11 mouse cellular contexts compared by ENCODE assay signal in the genomic region with DNA sequence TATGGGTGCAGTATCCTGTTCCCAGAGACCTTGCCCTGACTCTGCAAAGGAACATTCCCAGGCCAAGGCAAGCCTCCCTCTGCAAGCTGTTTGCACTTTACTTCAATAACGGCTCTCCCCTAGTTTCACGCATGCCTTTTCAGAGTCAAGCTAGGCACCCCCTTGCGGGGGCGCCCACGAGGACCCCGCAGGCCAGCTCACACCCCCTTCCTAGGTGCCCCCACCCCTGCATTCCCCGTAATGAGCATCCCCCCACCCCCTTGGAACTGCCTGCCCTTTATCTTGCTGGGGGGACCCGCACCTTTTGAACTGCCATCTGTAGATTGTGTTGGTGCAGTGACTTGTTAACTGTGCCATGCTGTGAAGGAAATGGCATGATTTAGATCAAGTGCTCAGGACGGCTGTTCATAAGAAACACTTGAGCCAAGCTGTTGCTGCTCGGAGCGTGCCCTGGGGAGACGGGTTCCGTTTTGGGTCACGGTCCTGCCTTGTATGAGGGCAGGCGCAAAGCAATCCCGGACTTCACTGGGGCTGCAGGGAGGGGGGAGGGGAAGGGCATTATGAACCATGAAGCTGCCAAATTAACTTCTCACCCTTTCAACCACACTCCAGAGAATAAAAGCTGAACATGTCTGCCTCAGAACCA.
DNase-seq lines count a peak whose midpoint lies in the region; ATAC-seq lines count a peak whose summit lies in the region.
"Had no signal": no experiment of that assay in that cellular context is flagged by ENCODE, and none has a peak within 500 bp of the region (broad histone marks: within the 10 kb centered on the region; RNA-seq: fewer than 3 reads in every experiment).

No protein-coding gene starts in this region.

- no peaks in the 10 kb centered on the region for H3K36me3 ChIP-seq in forebrain, embryonic 15.5 days
- H3K36me3 ChIP-seq in lung, embryonic 16.5 days (ENCODE audit: control insufficient read depth, insufficient read depth, low read length): no peaks in the 10 kb centered on the region

- peaks cover 12% of the 10 kb centered on the region for H3K4me1 ChIP-seq in forebrain, embryonic 15.5 days
- H3K4me1 ChIP-seq in lung, embryonic 16.5 days (replicated peaks; ENCODE audit: control insufficient read depth, insufficient read depth, low read length): peaks cover 15% of the 10 kb centered on the region

- H3K4me2 ChIP-seq in forebrain, embryonic 15.5 days (replicated peaks): peak overlapping the region; percentile 36
- H3K4me2 ChIP-seq in lung, embryonic 16.5 days (ENCODE audit: low read depth, low read length): peak overlapping the region; percentile 48

- ATAC-seq in forebrain, embryonic 15.5 days (replicated peaks): peak; percentile 76
- 0 out of 2 replicates have a peak, but pooled peaks have one; percentile 43 for ATAC-seq in lung, embryonic 16.5 days (ENCODE audit: low read depth)
- ATAC-seq in megakaryocyte progenitor cell, adult 5-6 weeks (replicated peaks; ENCODE audit: poor library complexity): no peak
- ATAC-seq in inflammation-experienced regulatory T-cells, adult 6 months: no peak

- peak overlapping the region; percentile 10; the same call in 1 of the 2 replicates for H3K4me3 ChIP-seq in forebrain, embryonic 15.5 days
- H3K4me3 ChIP-seq in lung, embryonic 16.5 days (ENCODE audit: low read length): peak overlapping the region; percentile 18; the same call in 1 of the 2 replicates

- H3K9ac ChIP-seq in forebrain, embryonic 15.5 days (replicated peaks): no peak overlapping the region
- peak overlapping the region; percentile 41 for H3K9ac ChIP-seq in lung, embryonic 16.5 days (ENCODE audit: low read length)
- H3K9ac ChIP-seq: liver, embryonic 14.5 days had no signal

- DNase-seq in adrenal gland, postnatal 14 days: peak; percentile 36
- no peak for DNase-seq in adrenal gland, postnatal 25 days
- DNase-seq in Muller cell, postnatal 12 days (ENCODE audit: inconsistent ontology term): peak; percentile 73
- no peak for DNase-seq in frontal cortex, postnatal 25 days (ENCODE audit: low spot score in 2 of 2)
- DNase-seq: adrenal gland, adult 8-10 months; thymus, postnatal 36 days had no signal

- H3K27me3 ChIP-seq in forebrain, embryonic 15.5 days: no peaks in the 10 kb centered on the region
- H3K27me3 ChIP-seq in lung, embryonic 16.5 days (ENCODE audit: control insufficient read depth, insufficient read depth, low read depth, low read length): no peaks in the 10 kb centered on the region

- WGBS in forebrain, embryonic 15.5 days: 11% methylated on average over 16 of the region's 16 CpGs
- WGBS in lung, embryonic 16.5 days: 7% methylated on average over 16 of the region's 16 CpGs

- no peaks in the 10 kb centered on the region for H3K9me3 ChIP-seq in forebrain, embryonic 15.5 days
- H3K9me3 ChIP-seq in lung, embryonic 16.5 days (ENCODE audit: control insufficient read depth, low read length): no peaks in the 10 kb centered on the region

- H3K27ac ChIP-seq in forebrain, embryonic 15.5 days (replicated peaks): no peak overlapping the region
- H3K27ac ChIP-seq in lung, embryonic 16.5 days (ENCODE audit: low read length): peak overlapping the region; percentile 22
- H3K27ac ChIP-seq: liver, embryonic 14.5 days had no signal

Comparison
In these comparisons a context has a peak if more than half of its experiments do, and no peak if none do; other contexts are left out.
1. DNase-seq: peak in adrenal gland, postnatal 14 days (single experiment) and Muller cell, postnatal 12 days (single experiment); none in adrenal gland, postnatal 25 days (single experiment) and frontal cortex, postnatal 25 days (0 of 2).
2. ATAC-seq: peak in forebrain, embryonic 15.5 days (single experiment) and lung, embryonic 16.5 days (single experiment); none in megakaryocyte progenitor cell, adult 5-6 weeks (single experiment) and inflammation-experienced regulatory T-cells, adult 6 months (single experiment).